Mouse (Mus musculus) bone marrow, adult 2 months (tissue): ENCODE data around the gene Ap1m1. TPM values are rescaled to one million over a fixed set of nuclear protein-coding genes. Genes with fewer than 3 reads are reported as not detected.
A peak's percentile ranks its signal among the peaks of the same experiment; 100 is the strongest.

Experiments used
- H3K27ac ChIP-seq: fragments of 200-500 bp; 2 replicates; pipeline ENCODE4 v1.5.1; 2012; ENCODE audit warnings: low read depth, mild to moderate bottlenecking, control low read depth, inconsistent platforms, low read length; ENCODE audit not compliant: control insufficient read depth, poor library complexity, insufficient read depth
- H3K4me1 ChIP-seq: fragments of 200-500 bp; 2 replicates; pipeline ENCODE4 v1.6.1; 2011; ENCODE audit warnings: low read length; ENCODE audit not compliant: control insufficient read depth, insufficient read depth
- H3K4me3 ChIP-seq: fragments of 200-500 bp; replicated peaks from 2 replicates; pipeline ENCODE3; 2011; ENCODE audit warnings: mild to moderate bottlenecking, low read depth, low read length, control low read depth; ENCODE audit not compliant: control insufficient read depth
- CTCF ChIP-seq: fragments of 200-500 bp; IDR thresholded peaks from 2 replicates; pipeline ENCODE4 v1.5.1; 2011; ENCODE audit warnings: low read length, control low read depth; ENCODE audit not compliant: control insufficient read depth, insufficient read depth
- POLR2A ChIP-seq: fragments of 200-500 bp; IDR thresholded peaks from 2 replicates; pipeline ENCODE4 v1.6.1; 2011; ENCODE audit warnings: low read depth, mild to moderate bottlenecking, control low read depth, low read length, borderline replicate concordance; ENCODE audit not compliant: control insufficient read depth
- WGBS: fragments of 180-500 bp; shearing (Covaris S2); methylation state at CpG from one replicate; pipeline ENCODE4 v1.1.7; 2018; 5-methylcytosine and 5-hydroxymethylcytosine counted together
- polyA plus RNA-seq: library from polyadenylated mRNA; stranded (reverse); fragments of >200 nt; gene quantifications from 2 replicates; pipeline ENCODE4 v1.2.4, GENCODE M21; 2011; ENCODE audit warnings: low replicate concordance; ENCODE audit not compliant: missing spikeins, insufficient read depth, insufficient read length

Gene Ap1m1
- polyA plus RNA-seq, result 27.1 and 51.8 TPM in 2 replicates

- peaks cover 8% of the 10 kb centered on the region for H3K4me1 ChIP-seq
- peak; percentile 74 for TF ChIP-seq CTCF
- TF ChIP-seq POLR2A, result peak; percentile 57; the same call in 1 of the 2 replicates
- peak within 1 kb of the TSS; percentile 91 for H3K4me3 ChIP-seq
- WGBS, result under 1% methylated on average over 54 of the region's 54 CpGs
- peak within 1 kb of the TSS; percentile 97 for H3K27ac ChIP-seq
Measured at GRCm38 (mm10) chr8:72239499-72240402, at the start of gene Ap1m1. Gene Ap1m1 (plus strand): TSS chr8:72240018.

GRCm38 (mm10) chr8:72190215-72190539, 49.6 kb upstream of the Ap1m1 start:
- 8% methylated on average over 2 of the region's 2 CpGs for WGBS
- peak overlapping the region; percentile 90 for H3K4me3 ChIP-seq
- H3K27ac ChIP-seq, result peak overlapping the region; percentile 92
- TF ChIP-seq POLR2A (peak; percentile 25; the same call in 1 of the 2 replicates), CTCF (no peak; the same call in 1 of the 2 replicates)
- H3K4me1 ChIP-seq, result peaks cover 5% of the 10 kb centered on the region

- H3K4me1 ChIP-seq, result peaks cover 5% of the 10 kb centered on the region
- TF ChIP-seq CTCF (no peak), POLR2A (no peak)
- H3K4me3 ChIP-seq, result no peak overlapping the region
- no peak overlapping the region for H3K27ac ChIP-seq
Measured at GRCm38 (mm10) chr8:72192065-72192464, 47.8 kb upstream of the Ap1m1 start.

- no peak for TF ChIP-seq CTCF
- no peak for TF ChIP-seq POLR2A
- H3K27ac ChIP-seq, result no peak overlapping the region
- peaks cover 1% of the 10 kb centered on the region; the same call in 1 of the 2 replicates for H3K4me1 ChIP-seq
- WGBS, result 81% methylated on average over 8 of the region's 8 CpGs
- H3K4me3 ChIP-seq, result no peak overlapping the region
Measured at GRCm38 (mm10) chr8:72197997-72198396, 41.8 kb upstream of the Ap1m1 start.

GRCm38 (mm10) chr8:72208582-72208981, 31.2 kb upstream of the Ap1m1 start:
- WGBS, result 35% methylated on average over 1 of the region's 1 CpGs
- TF ChIP-seq CTCF, result no peak
- no peak for TF ChIP-seq POLR2A
- Histone ChIP-seq H3K4me3 (no peak overlapping the region), H3K27ac (no peak overlapping the region), H3K4me1 (peaks cover 5% of the 10 kb centered on the region)

- Histone ChIP-seq H3K4me3 (no peak overlapping the region), H3K27ac (no peak overlapping the region), H3K4me1 (peaks cover 5% of the 10 kb centered on the region)
- TF ChIP-seq POLR2A, result no peak
- no peak for TF ChIP-seq CTCF
- WGBS, result 69% methylated on average over 4 of the region's 4 CpGs
Measured at GRCm38 (mm10) chr8:72210222-72210621, 29.6 kb upstream of the Ap1m1 start.

- TF ChIP-seq POLR2A (no peak), CTCF (peak; percentile 22; the same call in 1 of the 2 replicates)
- Histone ChIP-seq H3K4me1 (peaks cover 5% of the 10 kb centered on the region), H3K27ac (no peak overlapping the region), H3K4me3 (no peak overlapping the region)
- 39% methylated on average over 2 of the region's 2 CpGs for WGBS
Measured at GRCm38 (mm10) chr8:72210710-72211109, 29.1 kb upstream of the Ap1m1 start.

GRCm38 (mm10) chr8:72211846-72212245, 28.0 kb upstream of the Ap1m1 start:
- Histone ChIP-seq H3K27ac (no peak overlapping the region; the same call in 1 of the 2 replicates), H3K4me3 (no peak overlapping the region), H3K4me1 (peaks cover 6% of the 10 kb centered on the region)
- TF ChIP-seq POLR2A (no peak), CTCF (no peak)
- 76% methylated on average over 1 of the region's 1 CpGs for WGBS

- no peak within 1 kb of the TSS for H3K4me3 ChIP-seq
- H3K4me1 ChIP-seq, result peaks cover 7% of the 10 kb centered on the region
- no peak within 1 kb of the TSS; the same call in 1 of the 2 replicates for H3K27ac ChIP-seq
- 66% methylated on average over 4 of the region's 4 CpGs for WGBS
- no peak for TF ChIP-seq CTCF
Measured at GRCm38 (mm10) chr8:72212751-72213150, 27.1 kb upstream of the Ap1m1 start, which contains the start of gene Cib3. Gene Cib3 (minus strand): TSS chr8:72212837.
